Mouse (Mus musculus) 3T3-L1 (cell line): Measurements from ENCODE around the gene Ccl6.
A peak's percentile ranks its signal among the peaks of the same experiment; 100 is the strongest.

ENCODE experiments used
- DNase-seq: peaks from one replicate; pipeline ENCODE4 v3.0.0-alpha.2; 2015; ENCODE audit warnings: low read depth, low spot score

Ccl6 gene

GRCm38 (mm10) chr11:83592853-83593252 is at the start of gene Ccl6:
Gene Ccl6 (minus strand): TSS chr11:83593087.
- DNase-seq, result no peak

- DNase-seq, result no peak
Observed at GRCm38 (mm10) chr11:83641216-83641615, 48.3 kb upstream of the Ccl6 start.

GRCm38 (mm10) chr11:83640141-83640540 is 47.3 kb upstream of the Ccl6 start:
- no peak for DNase-seq

GRCm38 (mm10) chr11:83639533-83639932 is 46.6 kb upstream of the Ccl6 start:
- DNase-seq, result peak; percentile 46

GRCm38 (mm10) chr11:83638934-83639333 is 46.0 kb upstream of the Ccl6 start:
- no peak for DNase-seq

- DNase-seq, result no peak
Observed at GRCm38 (mm10) chr11:83636742-83637235, 43.9 kb upstream of the Ccl6 start.

GRCm38 (mm10) chr11:83634898-83635297 is 42.0 kb upstream of the Ccl6 start:
- peak; percentile 57 for DNase-seq

GRCm38 (mm10) chr11:83634425-83634824 is 41.5 kb upstream of the Ccl6 start:
- DNase-seq, result no peak

- peak; percentile 69 for DNase-seq
Observed at GRCm38 (mm10) chr11:83632744-83633143, 39.9 kb upstream of the Ccl6 start.

- no peak for DNase-seq
Observed at GRCm38 (mm10) chr11:83631065-83631464, 38.2 kb upstream of the Ccl6 start.

GRCm38 (mm10) chr11:83630630-83631029 is 37.7 kb upstream of the Ccl6 start:
- DNase-seq, result peak; percentile 74

GRCm38 (mm10) chr11:83628808-83629207 is 35.9 kb upstream of the Ccl6 start:
- no peak for DNase-seq

GRCm38 (mm10) chr11:83623586-83623985 is 30.7 kb upstream of the Ccl6 start:
- DNase-seq, result peak; percentile 52

GRCm38 (mm10) chr11:83619037-83619436 is 26.1 kb upstream of the Ccl6 start:
- DNase-seq, result no peak

GRCm38 (mm10) chr11:83618238-83618637 is 25.4 kb upstream of the Ccl6 start:
- DNase-seq, result no peak

- DNase-seq, result peak; percentile 76
Observed at GRCm38 (mm10) chr11:83616586-83616985, 23.7 kb upstream of the Ccl6 start.

GRCm38 (mm10) chr11:83610900-83611299 is 18.0 kb upstream of the Ccl6 start:
- no peak for DNase-seq

- DNase-seq, result peak; percentile 80
Observed at GRCm38 (mm10) chr11:83606396-83606795, 13.5 kb upstream of the Ccl6 start.

- no peak for DNase-seq
Observed at GRCm38 (mm10) chr11:83605535-83605934, 12.6 kb upstream of the Ccl6 start.

GRCm38 (mm10) chr11:83604698-83605097 is 11.8 kb upstream of the Ccl6 start:
- DNase-seq, result no peak

GRCm38 (mm10) chr11:83603399-83603798 is 10.5 kb upstream of the Ccl6 start:
- DNase-seq, result no peak

GRCm38 (mm10) chr11:83600576-83600975 is 7.7 kb upstream of the Ccl6 start:
- no peak for DNase-seq

- DNase-seq, result no peak
Observed at GRCm38 (mm10) chr11:83598991-83599390, 6.1 kb upstream of the Ccl6 start.

GRCm38 (mm10) chr11:83598207-83598837 is 5.4 kb upstream of the Ccl6 start:
- DNase-seq, result peak; percentile 23
